Mouse (Mus musculus) retina, postnatal 7 days (tissue): ENCODE measurements around the gene Cyp2b19.
"Not testable (repeated sequence)": the region's sequence is repeated elsewhere in the genome, so short reads cannot be mapped to it uniquely, and the experiment has no call there.

ENCODE experiments used
- DNase-seq: peaks from one replicate; pipeline ENCODE4 v3.0.0-alpha.2; 2012; ENCODE audit warnings: low read depth, low spot score

Cyp2b19 gene

GRCm38 (mm10) chr7:26756842-26757241, at the start of gene Cyp2b19:
TSS of gene Cyp2b19 (plus strand) at chr7:26757142.
- no peak for DNase-seq

GRCm38 (mm10) chr7:26711061-26711460, 45.9 kb upstream of the Cyp2b19 start:
- DNase-seq: no peak

- DNase-seq: no peak
These were observed 18.0 kb upstream of the Cyp2b19 start for GRCm38 (mm10) chr7:26738940-26739339.

- DNase-seq: no peak
These were observed 13.0 kb upstream of the Cyp2b19 start for GRCm38 (mm10) chr7:26743948-26744347.

- DNase-seq: no peak
These were observed 11.5 kb upstream of the Cyp2b19 start for GRCm38 (mm10) chr7:26745486-26745885.

GRCm38 (mm10) chr7:26767084-26767483, 10.1 kb downstream of the Cyp2b19 start:
- no peak for DNase-seq

GRCm38 (mm10) chr7:26769881-26770470, 13.0 kb downstream of the Cyp2b19 start:
- no peak for DNase-seq

- DNase-seq: no peak
These were observed 16.1 kb downstream of the Cyp2b19 start for GRCm38 (mm10) chr7:26772866-26773586.

GRCm38 (mm10) chr7:26775866-26776265, 18.9 kb downstream of the Cyp2b19 start:
- no peak for DNase-seq

GRCm38 (mm10) chr7:26777806-26778205, 20.9 kb downstream of the Cyp2b19 start:
- DNase-seq: no peak

- DNase-seq: no peak
These were observed 21.5 kb downstream of the Cyp2b19 start for GRCm38 (mm10) chr7:26778474-26778873.

- no peak for DNase-seq
These were observed 23.0 kb downstream of the Cyp2b19 start for GRCm38 (mm10) chr7:26779799-26780416.

GRCm38 (mm10) chr7:26780510-26780909, 23.6 kb downstream of the Cyp2b19 start:
- DNase-seq: no peak

GRCm38 (mm10) chr7:26780998-26781766, 24.2 kb downstream of the Cyp2b19 start:
- no peak for DNase-seq

- no peak for DNase-seq
These were observed 24.8 kb downstream of the Cyp2b19 start for GRCm38 (mm10) chr7:26781767-26782131.

- DNase-seq: no peak
These were observed 26.2 kb downstream of the Cyp2b19 start for GRCm38 (mm10) chr7:26783163-26783562.

- not testable (repeated sequence) for DNase-seq
These were observed 29.1 kb downstream of the Cyp2b19 start for GRCm38 (mm10) chr7:26786013-26786412.

GRCm38 (mm10) chr7:26789984-26790383, 33.0 kb downstream of the Cyp2b19 start:
- DNase-seq: no peak

GRCm38 (mm10) chr7:26800104-26800503, 43.2 kb downstream of the Cyp2b19 start:
- DNase-seq: no peak

- no peak for DNase-seq
These were observed 44.1 kb downstream of the Cyp2b19 start for GRCm38 (mm10) chr7:26800996-26801395.

- no peak for DNase-seq
These were observed 51.6 kb downstream of the Cyp2b19 start, which contains the start of gene Cyp2g1 for GRCm38 (mm10) chr7:26808592-26808991. TSS of gene Cyp2g1 (plus strand) at chr7:26808892.
